Mouse (Mus musculus): ENCODE results near the gene Spty2d1. TPM values are rescaled to one million over a fixed set of nuclear protein-coding genes. Genes with fewer than 3 reads are reported as not detected.

Spty2d1 gene
- polyA plus RNA-seq, 1 experiment from 2014 or later: 11.8 TPM

DNA sequence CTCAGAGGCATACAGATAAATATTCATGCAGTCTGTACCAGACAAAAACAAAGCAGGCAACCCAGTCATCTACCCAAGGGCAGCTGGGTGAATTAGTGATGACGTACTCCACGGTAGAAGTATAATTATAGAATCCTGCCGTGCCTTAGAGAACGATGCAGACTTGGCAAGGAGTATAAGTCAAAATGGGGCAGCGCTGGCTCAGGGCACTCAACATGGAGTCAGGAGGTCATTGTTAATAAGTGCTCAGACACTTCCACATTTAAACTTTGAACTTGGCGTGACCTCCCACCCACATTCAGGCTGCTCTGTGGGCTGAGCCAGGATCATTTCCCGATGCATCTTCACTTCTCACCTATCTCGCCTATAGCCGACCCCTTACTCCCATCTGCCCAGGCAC, 17.2 kb upstream of the Spty2d1 start:
- Histone ChIP-seq H3K4me2 (replicated peaks; ENCODE audit: low read depth) (no peak overlapping the region), H3K4me1 (replicated peaks; ENCODE audit: control insufficient read depth, insufficient read depth) (no peaks in the 10 kb centered on the region), H3K9ac (ENCODE audit: low read length) (no peak overlapping the region), H3K36me3 (ENCODE audit: control insufficient read depth, insufficient read depth, low read length) (no peaks in the 10 kb centered on the region), H3K9me3 (ENCODE audit: control insufficient read depth, low read length) (no peaks in the 10 kb centered on the region), H3K27me3 (ENCODE audit: control insufficient read depth, insufficient read depth, low read length) (no peaks in the 10 kb centered on the region), H3K4me3 (ENCODE audit: low read depth, low read length) (no peak overlapping the region), H3K27ac (replicated peaks) (no peak overlapping the region)
- WGBS: 66% methylated on average over 9 of the region's 9 CpGs
- no peak for ATAC-seq (ENCODE audit: low FRiP score, low TSS enrichment)
- TF ChIP-seq EP300 (optimal IDR thresholded peaks at IDR 0.05) (no peak), CTCF (IDR thresholded peaks at IDR 0.05; ENCODE audit: low read depth) (no peak)
- DNase-seq (ENCODE audit: low spot score): no peak

- ATAC-seq (ENCODE audit: low FRiP score, low TSS enrichment): no peak
- TF ChIP-seq CTCF (IDR thresholded peaks at IDR 0.05; ENCODE audit: low read depth) (no peak), EP300 (optimal IDR thresholded peaks at IDR 0.05) (no peak)
- WGBS: 90% methylated on average over 7 of the region's 7 CpGs
Measured at GRCm38 (mm10) chr7:47024454-47024853, 16.2 kb upstream of the Spty2d1 start.

GRCm38 (mm10) chr7:47023530-47023929, 15.3 kb upstream of the Spty2d1 start:
- TF ChIP-seq CTCF (IDR thresholded peaks at IDR 0.05; ENCODE audit: low read depth) (peak; percentile 95), EP300 (optimal IDR thresholded peaks at IDR 0.05) (no peak)
- H3K4me3 ChIP-seq (ENCODE audit: low read depth, low read length): no peak overlapping the region
- no peak overlapping the region for H3K27ac ChIP-seq (replicated peaks)
- no peaks in the 10 kb centered on the region for H3K9me3 ChIP-seq (ENCODE audit: control insufficient read depth, low read length)
- no peaks in the 10 kb centered on the region for H3K36me3 ChIP-seq (ENCODE audit: control insufficient read depth, insufficient read depth, low read length)
- no peaks in the 10 kb centered on the region for H3K4me1 ChIP-seq (replicated peaks; ENCODE audit: control insufficient read depth, insufficient read depth)
- no peak overlapping the region for H3K4me2 ChIP-seq (replicated peaks; ENCODE audit: low read depth)
- DNase-seq (ENCODE audit: low spot score) (peak; percentile 90), ATAC-seq (ENCODE audit: low FRiP score, low TSS enrichment) (peak; percentile 58)
- 16% methylated on average over 6 of the region's 6 CpGs for WGBS
- H3K27me3 ChIP-seq (ENCODE audit: control insufficient read depth, insufficient read depth, low read length): no peaks in the 10 kb centered on the region
- H3K9ac ChIP-seq (ENCODE audit: low read length): no peak overlapping the region

More at GRCm38 (mm10) chr7:47024454-47024853, 16.2 kb upstream of the Spty2d1 start:
- Histone ChIP-seq H3K4me3 (ENCODE audit: low read depth, low read length) (no peak overlapping the region), H3K4me2 (replicated peaks; ENCODE audit: low read depth) (no peak overlapping the region), H3K9ac (ENCODE audit: low read length) (no peak overlapping the region), H3K9me3 (ENCODE audit: control insufficient read depth, low read length) (no peaks in the 10 kb centered on the region), H3K27me3 (ENCODE audit: control insufficient read depth, insufficient read depth, low read length) (no peaks in the 10 kb centered on the region), H3K27ac (replicated peaks) (no peak overlapping the region), H3K4me1 (replicated peaks; ENCODE audit: control insufficient read depth, insufficient read depth) (no peaks in the 10 kb centered on the region), H3K36me3 (ENCODE audit: control insufficient read depth, insufficient read depth, low read length) (no peaks in the 10 kb centered on the region)
- no peak for DNase-seq (ENCODE audit: low spot score)

- no peak overlapping the region for H3K4me3 ChIP-seq (ENCODE audit: low read depth, low read length)
- no peaks in the 10 kb centered on the region for H3K27me3 ChIP-seq (ENCODE audit: control insufficient read depth, insufficient read depth, low read length)
- no peaks in the 10 kb centered on the region for H3K9me3 ChIP-seq (ENCODE audit: control insufficient read depth, low read length)
- H3K4me1 ChIP-seq (replicated peaks; ENCODE audit: control insufficient read depth, insufficient read depth): no peaks in the 10 kb centered on the region
- DNase-seq (ENCODE audit: low spot score) (no peak), ATAC-seq (ENCODE audit: low FRiP score, low TSS enrichment) (no peak; the same call in 1 of the 2 replicates)
- H3K27ac ChIP-seq (replicated peaks): no peak overlapping the region
- TF ChIP-seq CTCF (IDR thresholded peaks at IDR 0.05; ENCODE audit: low read depth) (no peak), EP300 (optimal IDR thresholded peaks at IDR 0.05) (no peak)
- WGBS: 71% methylated on average over 8 of the region's 8 CpGs
- no peak overlapping the region for H3K4me2 ChIP-seq (replicated peaks; ENCODE audit: low read depth)
- H3K36me3 ChIP-seq (ENCODE audit: control insufficient read depth, insufficient read depth, low read length): no peaks in the 10 kb centered on the region
- no peak overlapping the region for H3K9ac ChIP-seq (ENCODE audit: low read length)
Measured at GRCm38 (mm10) chr7:47022482-47022881, 14.3 kb upstream of the Spty2d1 start.

DNA sequence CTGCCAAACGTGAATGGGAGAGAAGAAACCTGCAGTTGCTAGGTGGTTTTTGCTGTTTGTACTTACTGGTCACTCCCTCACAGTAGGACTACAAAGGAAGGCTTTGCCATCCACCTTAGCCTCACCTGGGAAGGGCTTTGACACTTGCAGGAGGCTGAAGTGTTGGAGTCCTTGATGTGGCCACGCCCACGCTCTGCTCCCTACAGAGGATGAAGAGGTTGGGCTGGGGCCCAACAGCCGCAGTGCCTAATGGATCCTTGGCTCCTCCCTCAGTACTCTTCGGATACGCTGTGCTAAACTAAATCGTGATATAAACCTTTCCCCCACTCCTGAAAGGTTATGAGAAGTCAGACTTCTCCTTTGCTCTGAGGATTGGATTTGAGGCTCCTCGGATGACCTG, 12.7 kb upstream of the Spty2d1 start:
- H3K27ac ChIP-seq (replicated peaks): no peak overlapping the region
- no peaks in the 10 kb centered on the region for H3K27me3 ChIP-seq (ENCODE audit: control insufficient read depth, insufficient read depth, low read length)
- H3K36me3 ChIP-seq (ENCODE audit: control insufficient read depth, insufficient read depth, low read length): no peaks in the 10 kb centered on the region
- H3K9me3 ChIP-seq (ENCODE audit: control insufficient read depth, low read length): no peaks in the 10 kb centered on the region
- ATAC-seq (ENCODE audit: low FRiP score, low TSS enrichment) (no peak), DNase-seq (ENCODE audit: low spot score) (no peak)
- no peak overlapping the region for H3K9ac ChIP-seq (ENCODE audit: low read length)
- WGBS: 11% methylated on average over 8 of the region's 8 CpGs
- no peak overlapping the region; the same call in 1 of the 2 replicates for H3K4me2 ChIP-seq (replicated peaks; ENCODE audit: low read depth)
- no peaks in the 10 kb centered on the region for H3K4me1 ChIP-seq (replicated peaks; ENCODE audit: control insufficient read depth, insufficient read depth)
- H3K4me3 ChIP-seq (ENCODE audit: low read depth, low read length): no peak overlapping the region
- TF ChIP-seq CTCF (IDR thresholded peaks at IDR 0.05; ENCODE audit: low read depth) (no peak), EP300 (optimal IDR thresholded peaks at IDR 0.05) (no peak)

- H3K27me3 ChIP-seq (ENCODE audit: control insufficient read depth, insufficient read depth, low read length): no peaks in the 10 kb centered on the region
- WGBS: 44% methylated on average over 5 of the region's 5 CpGs
- no peak overlapping the region for H3K9ac ChIP-seq (ENCODE audit: low read length)
- ATAC-seq (ENCODE audit: low FRiP score, low TSS enrichment) (no peak), DNase-seq (ENCODE audit: low spot score) (no peak)
- no peak overlapping the region for H3K4me2 ChIP-seq (replicated peaks; ENCODE audit: low read depth)
- H3K36me3 ChIP-seq (ENCODE audit: control insufficient read depth, insufficient read depth, low read length): no peaks in the 10 kb centered on the region
- H3K4me1 ChIP-seq (replicated peaks; ENCODE audit: control insufficient read depth, insufficient read depth): no peaks in the 10 kb centered on the region; the same call in 1 of the 2 replicates
- no peak overlapping the region for H3K4me3 ChIP-seq (ENCODE audit: low read depth, low read length)
- no peak overlapping the region for H3K27ac ChIP-seq (replicated peaks)
- no peaks in the 10 kb centered on the region for H3K9me3 ChIP-seq (ENCODE audit: control insufficient read depth, low read length)
- TF ChIP-seq EP300 (optimal IDR thresholded peaks at IDR 0.05): no peak
- TF ChIP-seq CTCF (IDR thresholded peaks at IDR 0.05; ENCODE audit: low read depth): no peak
Measured at GRCm38 (mm10) chr7:47019641-47020040, 11.4 kb upstream of the Spty2d1 start.

Measured in stomach, postnatal 0 days (tissue).